Mouse (Mus musculus) limb, embryonic 12.5 days (tissue): ENCODE results near the gene Cacna1c. TPM values are rescaled to one million over a fixed set of nuclear protein-coding genes. Genes with fewer than 3 reads are reported as not detected.

Source experiments
- ATAC-seq: fragments of 200-750 bp; cut with Nextera tagmentation; 2 replicates; pipeline ENCODE4 v1.8.0; 2017; ENCODE audit warnings: low read depth, moderate TSS enrichment; ENCODE audit not compliant: insufficient number of reproducible peaks, insufficient read depth, low FRiP score, low TSS enrichment
- H3K27ac ChIP-seq: fragments of 300-500 bp; sonication (generic); 2 replicates; pipeline ENCODE4 v1.5.1; 2016; ENCODE audit warnings: mild to moderate bottlenecking, moderate library complexity
- H3K27me3 ChIP-seq: fragments of 300-500 bp; sonication (generic); 2 replicates; pipeline ENCODE4 v1.6.1; 2016; ENCODE audit warnings: mild to moderate bottlenecking, moderate library complexity
- H3K36me3 ChIP-seq: fragments of 300-500 bp; sonication (generic); 2 replicates; pipeline ENCODE4 v1.6.1; 2016; ENCODE audit warnings: mild to moderate bottlenecking, moderate library complexity
- H3K4me1 ChIP-seq: fragments of 300-500 bp; sonication (generic); replicated peaks from 2 replicates; pipeline ENCODE4 v1.6.1; 2016
- H3K4me2 ChIP-seq: fragments of 300-500 bp; sonication (generic); 2 replicates; pipeline ENCODE4 v1.6.1; 2016; ENCODE audit warnings: mild to moderate bottlenecking, moderate library complexity
- H3K4me3 ChIP-seq: fragments of 300-500 bp; sonication (generic); replicated peaks from 2 replicates; pipeline ENCODE4 v1.5.1; 2016; ENCODE audit warnings: mild to moderate bottlenecking
- H3K9ac ChIP-seq: fragments of 300-500 bp; sonication (generic); replicated peaks from 2 replicates; pipeline ENCODE4 v1.6.1; 2016; ENCODE audit warnings: mild to moderate bottlenecking, moderate library complexity
- H3K9me3 ChIP-seq: fragments of 300-500 bp; sonication (generic); 2 replicates; pipeline ENCODE4 v1.6.1; 2016; ENCODE audit warnings: mild to moderate bottlenecking, moderate library complexity
- WGBS: fragments of 180-500 bp; shearing (Covaris S2); methylation state at CpG from one replicate; pipeline ENCODE4 v1.1.7; 2016; 5-methylcytosine and 5-hydroxymethylcytosine counted together
- polyA plus RNA-seq: library from polyadenylated mRNA; unstranded; fragments of >200 nt; fragmentation: Nextera tagmentation; extraction: Ambion mirVana; gene quantifications from 2 replicates; pipeline ENCODE4 v1.2.1, GENCODE M21; 2016

The Cacna1c gene
- polyA plus RNA-seq, 1 experiment from 2014 or later, result 13.8 TPM

DNA sequence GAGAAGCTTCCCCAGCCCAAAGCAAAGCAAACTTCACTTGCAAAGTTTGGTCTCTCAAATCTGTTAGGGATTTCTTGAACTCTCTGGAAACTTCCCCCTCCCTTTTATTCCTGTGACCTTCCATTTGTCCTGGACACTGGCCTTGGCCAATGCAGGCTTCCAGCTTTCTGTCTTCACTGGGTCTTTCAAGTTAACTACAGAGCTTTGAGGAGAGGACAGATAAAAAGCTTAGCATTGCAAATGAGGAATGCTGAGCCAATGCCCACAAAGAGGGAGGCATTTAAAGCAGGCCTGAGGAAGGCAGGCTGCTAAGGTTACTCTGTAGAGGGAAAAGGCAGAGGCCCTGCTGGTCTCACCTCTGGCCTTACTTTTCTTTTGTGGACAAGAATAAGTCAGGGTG lies 400.5 kb downstream of the Cacna1c start:
- Histone ChIP-seq H3K4me2 (no peak overlapping the region), H3K4me3 (no peak overlapping the region), H3K4me1 (peaks cover 16% of the 10 kb centered on the region), H3K27ac (no peak overlapping the region), H3K9ac (no peak overlapping the region), H3K36me3 (no peaks in the 10 kb centered on the region), H3K27me3 (no peaks in the 10 kb centered on the region), H3K9me3 (no peaks in the 10 kb centered on the region)
- no peak for ATAC-seq

DNA sequence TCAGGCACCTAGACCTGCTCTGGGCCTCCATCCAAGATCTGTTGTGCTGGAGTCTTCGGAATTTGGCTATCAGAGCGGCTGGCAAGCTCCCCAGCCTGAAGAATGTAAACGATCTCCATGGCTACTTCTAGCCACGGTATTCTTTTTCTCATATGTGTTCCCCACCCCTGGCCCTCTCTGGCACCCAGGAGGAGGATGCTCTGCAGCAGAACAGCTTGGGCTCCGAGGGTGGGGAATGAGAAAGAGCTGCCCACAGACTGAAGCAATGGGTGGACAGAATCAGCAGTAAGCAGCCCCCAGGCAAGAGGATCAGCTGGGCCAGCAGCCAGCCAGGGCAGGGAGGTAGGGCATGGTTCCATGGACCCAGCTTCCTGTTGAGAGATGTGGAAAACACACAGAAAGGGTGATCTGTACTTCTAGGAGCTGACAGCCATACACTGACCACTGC lies 404.3 kb downstream of the Cacna1c start:
- H3K4me1 ChIP-seq, result peaks cover 16% of the 10 kb centered on the region
- peak overlapping the region; percentile 66; the same call in 1 of the 2 replicates for H3K27ac ChIP-seq
- H3K9me3 ChIP-seq, result no peaks in the 10 kb centered on the region
- no peaks in the 10 kb centered on the region; the same call in 1 of the 2 replicates for H3K27me3 ChIP-seq
- ATAC-seq, result no peak
- H3K4me3 ChIP-seq, result no peak overlapping the region
- no peak overlapping the region for H3K4me2 ChIP-seq
- 48% methylated on average over 5 of the region's 5 CpGs for WGBS
- no peaks in the 10 kb centered on the region for H3K36me3 ChIP-seq
- no peak overlapping the region for H3K9ac ChIP-seq

DNA sequence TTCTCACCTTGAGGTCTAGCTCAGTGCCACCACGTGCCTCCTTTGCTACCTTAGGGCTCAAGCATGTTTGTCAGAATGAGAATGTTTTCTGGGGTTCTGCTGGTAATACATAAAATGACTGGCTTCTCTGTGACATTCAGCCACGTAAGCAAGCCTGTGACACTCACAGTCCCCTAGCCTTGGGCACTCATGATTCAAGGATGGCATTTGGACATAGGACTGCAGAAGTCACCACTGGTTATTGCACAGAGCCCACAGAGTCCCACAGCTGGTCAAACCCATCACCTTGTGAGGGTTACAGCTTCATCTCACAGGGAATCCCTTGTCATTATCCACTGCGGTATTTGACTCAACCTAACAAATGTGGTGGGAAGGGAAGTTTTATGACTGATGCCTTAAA lies 408.3 kb downstream of the Cacna1c start:
- Histone ChIP-seq H3K9ac (no peak overlapping the region), H3K9me3 (no peaks in the 10 kb centered on the region), H3K4me3 (no peak overlapping the region), H3K27ac (no peak overlapping the region), H3K4me1 (peaks cover 20% of the 10 kb centered on the region), H3K36me3 (no peaks in the 10 kb centered on the region), H3K27me3 (no peaks in the 10 kb centered on the region; the same call in 1 of the 2 replicates), H3K4me2 (no peak overlapping the region)
- no peak for ATAC-seq
- WGBS, result 88% methylated on average over 3 of the region's 3 CpGs

DNA sequence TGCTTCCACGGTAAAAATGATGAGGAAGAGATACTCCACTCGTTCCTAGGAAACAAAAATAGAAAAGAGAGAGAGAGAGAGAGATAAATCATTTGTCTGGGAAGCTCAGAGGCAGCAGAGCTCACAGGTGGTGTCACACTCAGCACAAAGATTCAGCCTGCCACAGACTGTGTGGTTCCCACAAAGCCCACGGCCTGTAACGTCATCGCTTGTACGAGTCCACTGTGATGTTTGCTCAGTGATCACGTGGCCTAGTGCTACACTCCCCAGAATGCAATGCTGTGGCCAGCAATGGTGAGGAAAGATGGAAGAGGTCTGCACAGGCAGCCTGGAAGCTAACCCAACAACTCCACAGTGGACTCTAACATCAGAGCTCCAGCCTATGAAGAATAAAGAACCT lies 415.9 kb downstream of the Cacna1c start:
- 84% methylated on average over 7 of the region's 7 CpGs for WGBS
- Histone ChIP-seq H3K9ac (no peak overlapping the region), H3K4me1 (peaks cover 15% of the 10 kb centered on the region), H3K36me3 (peaks cover 11% of the 10 kb centered on the region; the same call in 1 of the 2 replicates), H3K27ac (no peak overlapping the region), H3K4me2 (no peak overlapping the region), H3K27me3 (no peaks in the 10 kb centered on the region), H3K9me3 (no peaks in the 10 kb centered on the region), H3K4me3 (no peak overlapping the region)
- ATAC-seq, result no peak

DNA sequence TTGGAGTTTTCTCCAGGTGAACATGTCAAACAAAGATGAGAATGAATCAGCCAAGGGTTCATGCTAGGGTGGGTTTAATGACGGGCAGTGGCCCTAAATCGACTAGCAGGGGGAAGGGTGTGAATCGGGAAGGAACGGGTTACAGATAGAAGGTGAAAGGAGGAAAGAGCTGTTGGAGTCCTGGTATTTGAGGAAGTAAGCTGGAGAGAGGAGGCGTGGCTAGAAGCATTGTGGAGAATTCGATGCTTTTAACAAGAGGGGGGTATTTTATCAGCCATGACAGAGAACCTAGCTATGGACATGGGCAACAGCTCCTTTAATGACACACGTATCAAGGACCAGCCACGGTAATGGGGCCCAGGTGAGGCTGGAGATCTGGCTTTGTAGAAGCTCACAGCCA lies 417.0 kb downstream of the Cacna1c start:
- no peak for ATAC-seq
- 74% methylated on average over 8 of the region's 8 CpGs for WGBS
- H3K9me3 ChIP-seq, result peaks cover 7% of the 10 kb centered on the region; the same call in 1 of the 2 replicates
- no peak overlapping the region for H3K27ac ChIP-seq
- H3K36me3 ChIP-seq, result peaks cover 22% of the 10 kb centered on the region
- no peak overlapping the region for H3K4me2 ChIP-seq
- no peak overlapping the region for H3K4me3 ChIP-seq
- peaks cover 10% of the 10 kb centered on the region for H3K4me1 ChIP-seq
- no peak overlapping the region for H3K9ac ChIP-seq
- H3K27me3 ChIP-seq, result no peaks in the 10 kb centered on the region

DNA sequence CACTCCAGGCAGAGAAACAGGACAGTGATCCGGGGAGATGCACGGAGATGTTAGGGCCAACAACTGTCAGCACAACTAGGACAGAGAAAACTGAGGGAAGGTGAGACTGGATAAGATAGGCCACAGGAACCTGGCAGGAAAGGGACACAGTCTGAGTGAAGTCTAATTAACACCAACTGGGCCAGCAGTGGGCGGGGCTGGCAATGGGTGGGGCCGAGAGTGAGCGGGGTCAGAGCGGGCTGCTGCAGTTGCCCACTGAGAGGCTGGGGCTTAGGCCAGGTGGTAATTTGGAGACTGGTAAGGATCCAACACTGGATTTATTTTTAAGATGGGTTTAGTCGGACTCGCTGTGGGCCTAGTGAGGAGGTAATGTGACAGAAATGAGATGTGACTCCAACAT lies 418.8 kb downstream of the Cacna1c start:
- no peak for ATAC-seq
- 50% methylated on average over 8 of the region's 8 CpGs for WGBS
- H3K27ac ChIP-seq, result no peak overlapping the region
- no peak overlapping the region for H3K4me3 ChIP-seq
- no peaks in the 10 kb centered on the region for H3K27me3 ChIP-seq
- peaks cover 32% of the 10 kb centered on the region for H3K36me3 ChIP-seq
- no peak overlapping the region for H3K9ac ChIP-seq
- peaks cover 7% of the 10 kb centered on the region; the same call in 1 of the 2 replicates for H3K9me3 ChIP-seq
- no peak overlapping the region for H3K4me2 ChIP-seq
- peaks cover 7% of the 10 kb centered on the region for H3K4me1 ChIP-seq

DNA sequence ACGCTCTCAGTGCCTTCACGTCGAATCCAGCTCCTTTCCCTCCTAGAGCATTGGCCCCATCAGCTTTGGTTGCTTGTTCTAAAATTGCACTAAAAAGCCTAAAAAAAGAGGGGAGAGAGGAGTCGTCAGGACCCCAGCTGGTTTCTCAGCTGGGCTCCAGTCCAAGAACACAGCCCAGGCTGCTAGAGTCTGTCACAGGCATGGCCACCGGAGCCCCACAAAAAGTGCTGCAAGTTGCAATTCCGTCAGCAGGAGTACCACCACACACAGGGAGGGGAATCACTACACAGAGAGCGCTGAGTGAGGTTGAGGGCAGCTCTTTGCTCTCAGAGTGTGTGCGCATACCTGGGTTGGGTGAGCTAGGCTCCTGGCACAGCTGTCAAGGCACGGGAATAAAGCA lies 419.8 kb downstream of the Cacna1c start:
- WGBS, result 80% methylated on average over 9 of the region's 9 CpGs
- Histone ChIP-seq H3K36me3 (peaks cover 32% of the 10 kb centered on the region), H3K27me3 (no peaks in the 10 kb centered on the region), H3K9me3 (peaks cover 7% of the 10 kb centered on the region; the same call in 1 of the 2 replicates), H3K4me2 (no peak overlapping the region), H3K27ac (no peak overlapping the region), H3K9ac (no peak overlapping the region), H3K4me3 (no peak overlapping the region), H3K4me1 (peaks cover 5% of the 10 kb centered on the region)
- ATAC-seq, result no peak

DNA sequence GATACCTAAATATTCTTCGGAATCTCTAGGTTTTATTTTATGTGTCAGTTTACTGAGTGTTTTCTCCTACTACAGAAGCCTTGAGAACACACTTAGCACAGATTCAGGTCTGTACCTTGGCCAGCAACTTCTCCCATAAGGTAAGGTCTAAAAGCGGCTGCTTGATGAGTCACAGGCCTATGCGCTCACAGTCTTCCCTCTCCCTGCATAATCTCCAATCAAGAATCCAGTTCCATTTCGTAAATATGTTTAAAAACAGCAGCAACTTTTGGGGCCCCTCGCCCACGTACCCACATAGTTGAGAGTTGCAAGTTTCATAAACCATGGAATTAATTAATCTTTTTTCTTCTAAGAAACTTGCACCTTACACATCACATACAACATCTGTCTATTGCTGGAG lies 423.6 kb downstream of the Cacna1c start:
- no peak overlapping the region for H3K4me3 ChIP-seq
- no peak for ATAC-seq
- H3K27ac ChIP-seq, result no peak overlapping the region
- 95% methylated on average over 6 of the region's 6 CpGs for WGBS
- no peaks in the 10 kb centered on the region for H3K27me3 ChIP-seq
- no peak overlapping the region for H3K4me2 ChIP-seq
- no peaks in the 10 kb centered on the region; the same call in 1 of the 2 replicates for H3K4me1 ChIP-seq
- H3K36me3 ChIP-seq, result peaks cover 37% of the 10 kb centered on the region
- no peak overlapping the region for H3K9ac ChIP-seq
- peaks cover 7% of the 10 kb centered on the region; the same call in 1 of the 2 replicates for H3K9me3 ChIP-seq

DNA sequence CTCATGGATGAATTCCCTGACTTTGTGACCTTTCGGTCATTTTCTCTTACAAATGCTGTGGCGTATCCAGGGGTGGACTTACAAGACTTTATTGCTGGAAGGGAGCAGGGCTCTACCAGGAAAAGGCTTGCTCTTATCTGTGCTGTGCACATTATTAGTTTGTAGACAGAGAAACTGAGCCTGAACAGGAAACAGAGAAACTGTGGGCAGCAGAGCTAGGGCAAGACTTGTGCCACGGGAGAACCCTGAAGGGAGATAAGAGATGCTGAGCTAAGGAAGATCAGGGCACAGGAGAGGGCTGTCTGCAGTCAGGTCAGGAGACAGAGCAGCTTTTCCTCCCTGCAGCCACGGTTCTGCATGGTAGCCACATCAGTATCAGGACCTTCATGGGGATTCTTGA lies 425.1 kb downstream of the Cacna1c start:
- Histone ChIP-seq H3K27me3 (no peaks in the 10 kb centered on the region), H3K4me1 (no peaks in the 10 kb centered on the region; the same call in 1 of the 2 replicates), H3K9me3 (peaks cover 7% of the 10 kb centered on the region; the same call in 1 of the 2 replicates), H3K4me3 (no peak overlapping the region), H3K9ac (no peak overlapping the region), H3K27ac (no peak overlapping the region), H3K36me3 (peaks cover 34% of the 10 kb centered on the region), H3K4me2 (no peak overlapping the region)
- ATAC-seq, result no peak
- 95% methylated on average over 4 of the region's 4 CpGs for WGBS

DNA sequence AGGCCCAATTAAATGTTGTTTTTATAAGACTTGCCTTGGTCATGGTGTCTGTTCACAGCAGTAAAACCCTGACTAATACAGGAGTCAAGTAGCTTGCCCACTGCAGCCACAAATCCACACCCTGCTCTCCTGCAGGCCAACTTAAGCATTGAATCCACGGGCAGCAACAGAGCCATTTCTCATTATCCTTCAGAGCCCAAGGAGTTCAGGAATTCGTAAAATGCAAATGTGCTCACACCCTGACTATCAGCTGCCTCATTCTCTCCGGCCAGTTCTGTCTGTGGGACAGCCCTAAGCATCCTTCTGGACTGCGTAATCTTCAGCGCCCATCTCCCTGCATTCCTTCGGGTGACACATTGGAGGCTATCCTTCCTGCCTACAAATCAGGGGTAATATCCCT lies 425.8 kb downstream of the Cacna1c start:
- Histone ChIP-seq H3K9ac (no peak overlapping the region), H3K36me3 (peaks cover 27% of the 10 kb centered on the region), H3K4me2 (no peak overlapping the region), H3K27ac (no peak overlapping the region), H3K9me3 (peaks cover 7% of the 10 kb centered on the region; the same call in 1 of the 2 replicates), H3K27me3 (no peaks in the 10 kb centered on the region), H3K4me1 (no peaks in the 10 kb centered on the region; the same call in 1 of the 2 replicates), H3K4me3 (no peak overlapping the region)
- ATAC-seq, result no peak
- 76% methylated on average over 6 of the region's 6 CpGs for WGBS

DNA sequence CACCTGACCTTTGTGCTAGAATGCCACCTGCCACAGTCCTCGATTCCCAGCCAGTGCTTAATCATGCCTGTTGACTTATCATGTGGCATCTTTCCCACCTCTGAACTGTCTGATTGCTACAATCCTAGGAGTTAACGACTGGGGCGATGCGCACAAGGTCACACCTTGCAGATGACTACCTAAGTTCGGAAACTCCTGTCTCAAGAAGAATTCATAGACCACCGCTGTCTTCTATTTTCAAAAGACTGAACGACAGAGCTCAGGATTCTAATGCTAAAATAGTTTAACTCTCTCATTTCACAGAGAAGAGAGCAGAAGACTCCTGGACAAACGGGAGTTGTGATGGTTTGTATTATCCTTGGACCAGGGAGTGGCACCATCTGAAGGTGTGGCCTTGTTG lies 426.4 kb downstream of the Cacna1c start:
- WGBS, result 91% methylated on average over 8 of the region's 8 CpGs

DNA sequence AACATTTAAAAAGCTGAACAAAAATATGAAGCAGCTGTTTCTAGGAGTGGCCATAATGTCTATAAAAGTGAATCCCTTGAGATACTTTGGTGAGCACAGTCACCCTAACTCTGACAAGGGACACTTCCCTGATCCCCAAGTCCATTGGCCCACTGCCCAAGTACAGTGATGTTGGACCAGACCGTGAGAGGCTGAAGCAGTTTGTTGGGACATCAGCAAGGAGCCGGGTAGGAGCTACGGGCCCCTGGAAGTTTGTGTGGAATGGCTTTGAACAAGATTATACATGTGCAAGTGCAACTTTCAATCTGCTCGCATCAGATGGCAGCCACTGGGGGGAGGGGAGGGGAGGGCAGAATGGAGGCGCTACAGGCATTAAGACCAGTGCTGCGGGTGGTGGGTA lies 428.5 kb downstream of the Cacna1c start:
- ATAC-seq, result no peak
- H3K4me2 ChIP-seq, result no peak overlapping the region
- H3K36me3 ChIP-seq, result peaks cover 5% of the 10 kb centered on the region; the same call in 1 of the 2 replicates
- no peaks in the 10 kb centered on the region for H3K9me3 ChIP-seq
- no peak overlapping the region for H3K27ac ChIP-seq
- no peak overlapping the region for H3K4me3 ChIP-seq
- H3K9ac ChIP-seq, result no peak overlapping the region
- no peaks in the 10 kb centered on the region for H3K27me3 ChIP-seq
- 73% methylated on average over 6 of the region's 6 CpGs for WGBS
- H3K4me1 ChIP-seq, result no peaks in the 10 kb centered on the region; the same call in 1 of the 2 replicates

More for the DNA sequence above, 426.4 kb downstream of the Cacna1c start:
- ATAC-seq, result no peak
- H3K27me3 ChIP-seq, result no peaks in the 10 kb centered on the region
- H3K9ac ChIP-seq, result no peak overlapping the region
- H3K4me2 ChIP-seq, result no peak overlapping the region
- H3K9me3 ChIP-seq, result peaks cover 3% of the 10 kb centered on the region; the same call in 1 of the 2 replicates
- no peaks in the 10 kb centered on the region; the same call in 1 of the 2 replicates for H3K4me1 ChIP-seq
- peaks cover 21% of the 10 kb centered on the region for H3K36me3 ChIP-seq
- no peak overlapping the region for H3K4me3 ChIP-seq
- no peak overlapping the region for H3K27ac ChIP-seq
